Mouse (Mus musculus) forebrain, embryonic 16.5 days (tissue): ENCODE data around the gene Sppl2b. TPM values are rescaled to one million over a fixed set of nuclear protein-coding genes. Genes with fewer than 3 reads are reported as not detected.
"Not testable (repeated sequence)": the region's sequence is repeated elsewhere in the genome, so short reads cannot be mapped to it uniquely, and the experiment has no call there.

Experiments
- ATAC-seq: fragments of 200-750 bp; cut with Nextera tagmentation; 2 replicates; pipeline ENCODE4 v1.8.0; 2017; ENCODE audit warnings: mild to moderate bottlenecking, moderate library complexity
- H3K27ac ChIP-seq: fragments of 300-500 bp; sonication (generic); 2 replicates; pipeline ENCODE4 v1.5.1; 2014; ENCODE audit warnings: low read length, control low read depth
- H3K27me3 ChIP-seq: fragments of 300-500 bp; sonication (generic); replicated peaks from 2 replicates; pipeline ENCODE4 v1.6.1; 2014; ENCODE audit warnings: low read length; ENCODE audit not compliant: control insufficient read depth, insufficient read depth
- H3K36me3 ChIP-seq: fragments of 300-500 bp; sonication (generic); 2 replicates; pipeline ENCODE4 v1.6.1; 2014; ENCODE audit not compliant: control insufficient read depth, insufficient read depth
- H3K4me1 ChIP-seq: fragments of 300-500 bp; sonication (generic); replicated peaks from 2 replicates; pipeline ENCODE4 v1.6.1; 2014; ENCODE audit warnings: low read length; ENCODE audit not compliant: control insufficient read depth, insufficient read depth
- H3K4me2 ChIP-seq: fragments of 300-500 bp; sonication (generic); 2 replicates; pipeline ENCODE4 v1.6.1; 2014; ENCODE audit warnings: mild to moderate bottlenecking, low read length, control low read depth
- H3K4me3 ChIP-seq: fragments of 300-500 bp; sonication (generic); replicated peaks from 2 replicates; pipeline ENCODE4 v1.5.1; 2014; ENCODE audit warnings: mild to moderate bottlenecking, low read length, control low read depth
- H3K9ac ChIP-seq: fragments of 300-500 bp; sonication (generic); replicated peaks from 2 replicates; pipeline ENCODE4 v1.6.1; 2014; ENCODE audit warnings: low read depth, low read length, control low read depth
- H3K9me3 ChIP-seq: fragments of 300-500 bp; sonication (generic); 2 replicates; pipeline ENCODE4 v1.6.1; 2016; ENCODE audit warnings: low read length; ENCODE audit not compliant: control insufficient read depth
- WGBS: fragments of 180-500 bp; shearing (Covaris S2); extraction: QIAGEN DNeasy Blood & Tissue Kit; methylation state at CpG from one replicate; pipeline ENCODE4 v1.1.7; 2014; 5-methylcytosine and 5-hydroxymethylcytosine counted together
- polyA plus RNA-seq: library from polyadenylated mRNA; unstranded; fragments of >200 nt; fragmentation: Nextera tagmentation; extraction: Ambion mirVana; gene quantifications from 2 replicates; pipeline ENCODE4 v1.2.1, GENCODE M21; 2015

Gene Sppl2b
- polyA plus RNA-seq, 1 experiment from 2014 or later = 78.6 TPM

DNA sequence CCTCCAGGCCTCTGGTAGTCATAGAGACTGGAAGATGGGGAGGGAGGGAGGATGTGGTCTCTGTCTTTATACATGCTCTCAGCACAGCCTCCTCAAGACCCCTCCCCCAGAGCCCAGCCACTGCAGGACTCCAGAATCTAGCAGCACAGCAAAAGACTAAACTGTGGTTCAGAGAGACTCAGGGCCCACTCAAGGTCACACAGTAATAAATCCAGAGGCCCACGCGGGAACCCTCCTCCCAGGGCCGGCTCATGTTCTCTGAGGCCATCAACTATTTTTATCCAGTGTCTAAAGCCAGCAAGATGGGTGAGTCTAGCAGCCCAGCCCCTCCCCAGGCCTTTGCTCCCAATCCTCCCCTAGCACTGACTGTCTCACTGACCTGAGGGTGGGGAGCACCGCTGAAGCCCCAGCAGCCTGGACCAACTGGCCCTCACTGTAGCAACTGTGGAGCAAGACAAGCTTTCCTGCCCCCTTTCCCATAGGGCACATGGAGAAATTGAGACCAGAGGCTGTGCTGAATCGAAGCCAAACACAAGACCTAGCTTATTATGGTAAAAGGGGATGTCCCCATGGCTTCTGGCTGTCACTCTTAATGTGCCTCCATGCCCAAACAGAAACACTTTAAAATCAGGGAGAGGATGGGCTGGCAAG is 42.6 kb upstream of the Sppl2b start:
- Histone ChIP-seq H3K9ac (no peak overlapping the region), H3K4me1 (peaks cover 12% of the 10 kb centered on the region; the same call in 1 of the 2 replicates), H3K27ac (no peak overlapping the region), H3K27me3 (peaks cover 25% of the 10 kb centered on the region), H3K36me3 (no peaks in the 10 kb centered on the region), H3K4me2 (no peak overlapping the region), H3K4me3 (no peak overlapping the region), H3K9me3 (no peaks in the 10 kb centered on the region)
- no peak for ATAC-seq
- WGBS = 69% methylated on average over 5 of the region's 5 CpGs

DNA sequence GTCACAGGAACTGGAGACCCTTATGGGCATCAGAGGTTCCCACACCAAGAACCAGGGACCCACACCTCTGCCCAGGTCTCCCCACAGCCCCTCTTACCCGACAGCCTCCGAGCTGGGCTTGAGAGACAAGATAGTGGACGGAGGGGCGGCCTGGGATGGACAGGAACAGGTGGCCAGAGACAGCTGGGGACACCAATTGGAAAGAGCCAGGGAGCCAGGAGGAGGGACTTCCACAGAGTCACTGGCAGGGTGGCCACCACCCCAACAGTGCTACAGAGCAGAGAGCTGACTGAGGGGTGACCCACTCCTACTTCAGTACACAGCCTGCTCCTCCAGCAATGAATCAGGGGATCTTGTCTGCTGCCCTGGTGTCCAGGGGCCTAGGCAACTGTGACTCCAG is 41.7 kb upstream of the Sppl2b start, which contains the start of gene Jsrp1:
Jsrp1 (minus strand) TSS at position 133 of the 400 bp plus-strand sequence.
- peaks cover 21% of the 10 kb centered on the region for H3K27me3 ChIP-seq
- H3K27ac ChIP-seq = no peak within 1 kb of the TSS
- H3K9me3 ChIP-seq = no peaks in the 10 kb centered on the region
- no peaks in the 10 kb centered on the region for H3K36me3 ChIP-seq
- H3K4me3 ChIP-seq = no peak within 1 kb of the TSS
- H3K9ac ChIP-seq = no peak within 1 kb of the TSS
- peaks cover 7% of the 10 kb centered on the region; the same call in 1 of the 2 replicates for H3K4me1 ChIP-seq
- no peak within 1 kb of the TSS for H3K4me2 ChIP-seq
- 82% methylated on average over 4 of the region's 4 CpGs for WGBS
- no peak for ATAC-seq

DNA sequence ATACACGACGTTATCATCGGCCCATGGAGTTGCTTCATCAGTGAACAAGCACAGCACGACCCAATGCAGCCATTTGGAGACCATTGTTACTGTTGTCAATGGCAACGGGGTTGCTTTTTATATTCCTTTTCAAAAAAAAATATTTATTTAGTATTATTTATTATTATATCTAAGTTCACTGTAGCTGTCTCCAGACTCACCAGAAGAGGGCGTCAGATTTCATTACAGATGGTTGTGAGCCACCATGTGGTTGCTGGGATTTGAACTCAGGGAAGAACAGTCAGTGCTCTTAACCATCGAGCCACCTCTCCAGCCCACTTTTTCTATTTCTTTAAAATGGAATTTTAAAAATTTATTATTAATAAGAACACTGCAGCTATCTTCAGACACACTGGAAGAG is 40.3 kb upstream of the Sppl2b start:
- Histone ChIP-seq H3K9me3 (no peaks in the 10 kb centered on the region), H3K36me3 (no peaks in the 10 kb centered on the region), H3K4me3 (no peak overlapping the region), H3K27ac (no peak overlapping the region), H3K9ac (no peak overlapping the region), H3K4me1 (no peaks in the 10 kb centered on the region), H3K27me3 (peaks cover 9% of the 10 kb centered on the region), H3K4me2 (no peak overlapping the region)
- WGBS = 65% methylated on average over 7 of the region's 7 CpGs
- ATAC-seq = no peak

DNA sequence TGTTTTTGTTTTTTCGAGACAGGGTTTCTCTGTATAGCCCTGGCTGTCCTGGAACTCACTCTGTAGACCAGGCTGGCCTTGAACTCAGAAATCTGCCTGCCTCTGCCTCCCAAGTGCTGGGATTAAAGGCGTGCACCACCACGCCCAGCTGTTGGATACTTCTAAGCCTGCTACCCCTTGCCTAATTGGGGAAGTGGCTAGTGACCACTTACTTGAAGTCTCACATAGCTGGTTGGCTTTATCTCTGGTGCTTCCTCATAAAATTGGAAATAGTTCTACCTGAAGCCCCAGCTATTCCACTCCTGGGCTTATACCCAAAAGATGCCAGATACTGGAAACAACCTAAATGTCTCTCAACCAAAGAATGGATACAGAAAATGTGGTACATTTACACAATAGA is 38.8 kb upstream of the Sppl2b start:
- WGBS = 86% methylated on average over 3 of the region's 3 CpGs

DNA sequence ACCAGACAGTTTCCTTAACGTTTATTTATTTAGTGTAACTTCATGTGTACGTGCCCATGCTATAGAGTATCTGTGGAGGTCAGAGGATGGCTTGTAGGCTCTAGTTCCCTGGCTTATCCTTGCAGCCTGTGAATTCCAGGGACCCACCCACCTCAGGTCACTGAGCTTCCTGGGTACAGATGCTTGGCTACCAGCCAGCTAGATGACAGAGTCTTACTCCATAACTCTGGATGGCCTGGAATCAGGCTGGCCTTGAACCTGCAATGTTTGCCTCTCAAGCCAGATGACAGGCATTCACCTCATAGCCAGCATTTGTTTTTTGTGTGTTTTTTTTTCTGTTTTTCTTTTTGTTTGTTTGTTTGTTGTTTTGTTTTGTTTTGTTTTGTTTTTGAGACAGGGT is 37.9 kb upstream of the Sppl2b start:
- Histone ChIP-seq H3K9ac (no peak overlapping the region), H3K4me3 (no peak overlapping the region), H3K9me3 (no peaks in the 10 kb centered on the region), H3K4me1 (no peaks in the 10 kb centered on the region), H3K36me3 (no peaks in the 10 kb centered on the region), H3K4me2 (no peak overlapping the region), H3K27ac (no peak overlapping the region), H3K27me3 (no peaks in the 10 kb centered on the region)
- no peak for ATAC-seq
- 72% methylated on average over 2 of the region's 2 CpGs for WGBS

More for the DNA sequence above, 38.8 kb upstream of the Sppl2b start:
- H3K4me3 ChIP-seq, ATAC-seq, H3K9me3 ChIP-seq, H3K9ac ChIP-seq, H3K4me2 ChIP-seq, H3K36me3 ChIP-seq, H3K4me1 ChIP-seq, H3K27ac ChIP-seq, H3K27me3 ChIP-seq: not testable (repeated sequence)

DNA sequence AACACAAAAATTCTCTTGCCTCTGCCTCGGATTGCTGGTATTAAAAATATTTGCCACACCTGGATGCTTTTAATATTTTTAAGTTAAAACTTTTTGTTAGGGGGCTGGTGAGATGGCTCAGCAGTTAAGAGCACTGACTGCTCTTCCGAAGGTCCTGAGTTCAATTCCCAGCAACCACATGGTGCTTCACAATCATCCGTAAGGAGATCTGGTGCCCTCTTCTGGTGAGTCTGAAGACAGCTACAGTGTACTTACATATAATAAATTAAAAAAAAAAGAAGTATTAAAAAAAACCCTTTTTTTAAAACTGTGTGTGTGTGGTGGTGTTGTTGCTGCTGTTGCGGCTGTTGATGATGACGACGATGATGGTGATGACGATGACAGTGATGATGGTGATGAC is 37.1 kb upstream of the Sppl2b start:
- not testable (repeated sequence) for H3K4me2 ChIP-seq, ATAC-seq, H3K36me3 ChIP-seq, H3K9me3 ChIP-seq, H3K9ac ChIP-seq, H3K27ac ChIP-seq, H3K27me3 ChIP-seq, H3K4me1 ChIP-seq, H3K4me3 ChIP-seq
- 85% methylated on average over 7 of the region's 7 CpGs for WGBS

DNA sequence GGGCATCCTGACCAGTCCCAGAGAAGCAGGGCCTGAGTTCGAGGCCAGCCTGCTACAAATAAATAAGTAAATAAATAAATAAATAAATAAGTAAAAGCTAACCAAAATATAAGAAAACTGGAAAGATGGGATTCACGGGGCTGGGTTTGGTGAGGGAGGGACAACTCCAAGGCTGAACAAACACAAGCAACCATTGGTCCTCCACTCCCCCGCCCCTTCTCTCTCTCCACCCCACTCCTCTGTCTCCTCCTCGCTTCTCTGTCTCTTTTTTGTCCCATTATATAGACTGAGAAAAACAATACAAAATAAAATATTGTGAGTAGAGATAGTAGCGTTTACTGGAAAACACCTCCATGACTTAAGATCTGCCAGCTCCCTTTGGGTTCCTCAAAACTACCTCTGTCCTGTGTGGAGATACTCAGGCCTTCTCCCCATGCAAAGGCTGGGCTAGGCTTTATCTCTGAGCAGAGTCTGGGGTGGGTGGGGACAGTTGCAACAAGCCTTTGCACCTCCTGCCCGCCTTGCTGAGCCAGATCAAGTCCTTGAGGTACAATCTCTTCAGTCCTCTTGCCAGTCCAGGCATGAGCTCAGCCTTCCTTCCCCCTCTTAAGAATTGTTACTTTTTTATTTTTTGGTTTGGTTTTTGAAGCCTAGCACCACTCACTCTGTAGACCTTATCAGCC is 36.3 kb upstream of the Sppl2b start:
- H3K4me3 ChIP-seq = no peak overlapping the region
- no peak overlapping the region for H3K27ac ChIP-seq
- no peaks in the 10 kb centered on the region for H3K27me3 ChIP-seq
- WGBS = 64% methylated on average over 6 of the region's 6 CpGs
- no peak for ATAC-seq
- no peaks in the 10 kb centered on the region for H3K36me3 ChIP-seq
- no peaks in the 10 kb centered on the region for H3K9me3 ChIP-seq
- no peak overlapping the region for H3K4me2 ChIP-seq
- H3K9ac ChIP-seq = no peak overlapping the region
- no peaks in the 10 kb centered on the region for H3K4me1 ChIP-seq

DNA sequence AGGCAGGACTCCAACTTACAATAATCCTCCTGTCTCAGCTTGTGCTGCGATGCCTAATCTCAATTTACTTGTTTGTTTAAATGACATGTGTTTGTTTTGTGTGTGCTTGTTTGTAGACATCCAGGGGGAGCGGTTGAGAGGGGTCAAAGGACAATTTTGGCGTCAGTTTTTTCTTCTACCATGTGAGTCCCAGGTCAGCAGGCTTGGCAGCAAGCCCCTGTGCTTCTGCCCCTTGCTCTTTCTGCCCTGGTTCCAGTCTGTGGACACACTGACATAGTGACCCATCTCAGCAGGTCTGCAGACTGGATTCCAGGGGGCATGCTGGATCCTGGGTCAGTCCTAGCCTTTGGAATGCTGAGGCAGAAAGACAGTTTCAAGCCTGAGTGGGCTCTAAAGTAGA is 35.7 kb upstream of the Sppl2b start:
- Histone ChIP-seq H3K9me3 (no peaks in the 10 kb centered on the region), H3K27me3 (no peaks in the 10 kb centered on the region), H3K9ac (no peak overlapping the region), H3K27ac (no peak overlapping the region), H3K4me1 (no peaks in the 10 kb centered on the region), H3K36me3 (no peaks in the 10 kb centered on the region), H3K4me2 (no peak overlapping the region), H3K4me3 (no peak overlapping the region)
- no peak for ATAC-seq
- 55% methylated on average over 3 of the region's 3 CpGs for WGBS

DNA sequence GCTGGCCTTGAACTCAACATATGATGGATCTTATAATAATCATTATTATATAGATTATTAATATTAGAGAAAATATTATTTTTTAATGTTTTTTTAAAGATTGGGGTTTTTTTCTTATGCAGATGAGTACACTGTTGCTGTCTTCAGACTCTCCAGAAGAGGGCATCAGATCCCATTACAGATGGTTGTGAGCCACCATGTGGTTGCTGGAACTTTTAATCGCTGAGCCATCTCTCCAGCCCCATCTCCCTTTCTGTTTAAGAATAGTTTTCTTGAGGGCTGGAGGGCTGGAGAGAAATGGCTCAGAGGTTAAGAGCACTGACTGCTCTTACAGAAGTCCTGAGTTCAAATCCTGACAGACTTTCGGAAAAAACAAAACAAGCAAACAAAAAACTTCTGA is 33.1 kb upstream of the Sppl2b start:
- no peak for ATAC-seq
- Histone ChIP-seq H3K4me2 (no peak overlapping the region), H3K27ac (no peak overlapping the region), H3K36me3 (no peaks in the 10 kb centered on the region), H3K27me3 (no peaks in the 10 kb centered on the region), H3K9ac (no peak overlapping the region), H3K4me3 (no peak overlapping the region), H3K4me1 (peaks cover 2% of the 10 kb centered on the region; the same call in 1 of the 2 replicates), H3K9me3 (no peaks in the 10 kb centered on the region)
- WGBS = 41% methylated on average over 2 of the region's 2 CpGs
